Mouse (Mus musculus): ENCODE measurements around the gene Gal3st4. TPM values are rescaled to one million over a fixed set of nuclear protein-coding genes. Genes with fewer than 3 reads are reported as not detected.

The Gal3st4 gene
- total RNA-seq (2021) (under 1 TPM; 0.23 to 0.30 TPM), polyA plus RNA-seq (2012; rRNA removed) (0.29 and 0.70 TPM in 2 replicates)
- long read RNA-seq = 0 reads

DNA sequence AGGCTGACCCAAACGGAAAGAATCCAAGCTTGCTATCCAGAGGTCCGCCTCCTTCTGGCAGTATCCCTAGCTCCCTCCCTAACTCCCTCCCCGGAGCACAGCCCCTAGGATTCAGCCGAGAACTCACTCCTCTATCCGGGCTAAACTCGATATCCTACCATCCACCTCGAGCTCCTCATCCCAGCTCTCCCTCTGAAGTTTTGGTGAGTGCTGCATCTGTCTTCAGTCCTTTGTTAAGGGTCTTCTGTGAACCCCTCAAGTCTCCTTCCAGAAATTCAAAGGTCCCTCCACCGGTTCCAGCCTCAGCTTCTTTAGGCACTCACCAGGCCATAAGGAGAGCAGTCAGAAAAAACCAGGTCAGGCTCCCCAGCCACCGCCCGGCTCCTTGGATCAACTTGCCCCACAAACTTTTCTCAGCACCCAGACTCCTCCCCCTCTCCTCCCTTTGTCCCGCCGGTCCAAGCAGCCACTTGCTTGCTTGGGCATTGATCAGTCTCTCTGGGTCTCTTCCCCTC, at the start of gene Gal3st4:
Gal3st4 (minus strand) TSS at position 432 of the 515 bp plus-strand sequence.
- no peaks in the 10 kb centered on the region for H3K79me2 ChIP-seq (replicated peaks; ENCODE audit: control insufficient read depth, insufficient read depth, low read length)
- no peaks in the 10 kb centered on the region for H3K4me1 ChIP-seq (ENCODE audit: control insufficient read depth, insufficient read depth, low read length)
- intact Hi-C loops (cut with DNase I) = no loop called here
- H3K27me3 ChIP-seq (ENCODE audit: control insufficient read depth, insufficient read depth, low read length) = no peaks in the 10 kb centered on the region
- whole genome bisulfite sequencing = 8% methylated on average over 12 of the region's 12 CpGs
- no peak within 1 kb of the TSS for H3K9ac ChIP-seq (ENCODE audit: low read depth, low read length)
- no peak within 1 kb of the TSS; the same call in 1 of the 2 replicates for H3K4me3 ChIP-seq
- TF ChIP-seq EP300 (IDR thresholded peaks at IDR 0.05; ENCODE audit: insufficient read depth, low read depth, low read length) (no peak), POLR2A (IDR thresholded peaks at IDR 0.05; ENCODE audit: insufficient read depth, low read depth, low read length) (no peak), CTCF (IDR thresholded peaks at IDR 0.05) (no peak)
- peak within 1 kb of the TSS; percentile 59 for H3K27ac ChIP-seq
- DNase-seq = peak; percentile 54 to 59
- H3K36me3 ChIP-seq (ENCODE audit: control insufficient read depth, insufficient read depth, low read length) = no peaks in the 10 kb centered on the region

DNA sequence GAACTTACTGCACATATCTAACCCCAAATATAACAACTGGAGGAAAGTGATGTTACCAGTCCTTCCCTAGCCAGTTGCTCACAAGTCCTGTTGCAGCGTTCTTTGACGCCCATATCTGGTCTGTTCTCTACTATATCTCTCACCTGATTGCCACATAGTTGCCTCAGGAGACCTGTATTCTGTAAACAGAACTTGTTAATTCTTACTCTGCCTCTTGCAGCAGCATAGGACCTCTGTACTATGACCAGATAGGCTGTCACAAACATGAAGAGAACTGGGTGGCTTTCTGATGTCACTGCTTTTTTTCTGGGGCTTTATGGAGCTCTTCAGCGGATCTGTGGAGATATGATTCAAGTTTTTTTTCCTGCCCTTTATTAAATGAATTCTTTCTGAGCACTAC, 40.2 kb upstream of the Gal3st4 start:
- Histone ChIP-seq H3K27me3 (ENCODE audit: control insufficient read depth, insufficient read depth, low read length) (no peaks in the 10 kb centered on the region), H3K36me3 (ENCODE audit: control insufficient read depth, insufficient read depth, low read length) (no peaks in the 10 kb centered on the region), H3K4me3 (no peak overlapping the region), H3K79me2 (replicated peaks; ENCODE audit: control insufficient read depth, insufficient read depth, low read length) (no peaks in the 10 kb centered on the region), H3K4me1 (ENCODE audit: control insufficient read depth, insufficient read depth, low read length) (no peaks in the 10 kb centered on the region), H3K27ac (no peak overlapping the region), H3K9ac (ENCODE audit: low read depth, low read length) (no peak overlapping the region)
- TF ChIP-seq EP300 (IDR thresholded peaks at IDR 0.05; ENCODE audit: insufficient read depth, low read depth, low read length) (no peak), POLR2A (IDR thresholded peaks at IDR 0.05; ENCODE audit: insufficient read depth, low read depth, low read length) (no peak), CTCF (IDR thresholded peaks at IDR 0.05) (no peak)
- intact Hi-C loops (cut with DNase I) = no loop called here
- DNase-seq = no peak
- 83% methylated on average over 3 of the region's 3 CpGs for WGBS

DNA sequence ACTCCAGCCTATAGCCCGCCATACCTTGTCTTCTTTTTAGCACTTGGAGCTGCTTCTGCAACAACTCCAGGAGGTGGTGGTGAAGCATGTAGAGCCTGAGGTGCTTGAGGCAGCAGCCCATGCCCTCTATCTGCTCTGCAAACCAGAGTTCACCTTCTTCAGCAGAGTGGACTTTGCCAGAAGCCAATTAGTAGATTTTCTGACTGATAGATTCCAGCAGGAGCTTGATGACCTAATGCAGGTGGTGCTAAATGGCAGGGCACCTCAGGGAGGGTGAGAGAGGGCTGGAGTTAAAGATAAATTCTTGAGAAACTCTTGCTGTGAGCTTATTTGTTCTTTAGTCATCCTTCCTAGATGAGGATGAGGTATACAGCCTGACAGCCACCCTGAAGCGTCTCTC, 27.0 kb upstream of the Gal3st4 start:
- no peak overlapping the region for H3K27ac ChIP-seq
- intact Hi-C loops (cut with DNase I) = no loop called here
- no peaks in the 10 kb centered on the region for H3K27me3 ChIP-seq (ENCODE audit: control insufficient read depth, insufficient read depth, low read length)
- DNase-seq = no peak
- no peaks in the 10 kb centered on the region for H3K4me1 ChIP-seq (ENCODE audit: control insufficient read depth, insufficient read depth, low read length)
- H3K79me2 ChIP-seq (replicated peaks; ENCODE audit: control insufficient read depth, insufficient read depth, low read length) = no peaks in the 10 kb centered on the region
- no peaks in the 10 kb centered on the region for H3K36me3 ChIP-seq (ENCODE audit: control insufficient read depth, insufficient read depth, low read length)
- H3K9ac ChIP-seq (ENCODE audit: low read depth, low read length) = no peak overlapping the region
- TF ChIP-seq CTCF (IDR thresholded peaks at IDR 0.05) (no peak), EP300 (IDR thresholded peaks at IDR 0.05; ENCODE audit: insufficient read depth, low read depth, low read length) (no peak), POLR2A (IDR thresholded peaks at IDR 0.05; ENCODE audit: insufficient read depth, low read depth, low read length) (no peak)
- no peak overlapping the region for H3K4me3 ChIP-seq
- 74% methylated on average over 2 of the region's 2 CpGs for WGBS

DNA sequence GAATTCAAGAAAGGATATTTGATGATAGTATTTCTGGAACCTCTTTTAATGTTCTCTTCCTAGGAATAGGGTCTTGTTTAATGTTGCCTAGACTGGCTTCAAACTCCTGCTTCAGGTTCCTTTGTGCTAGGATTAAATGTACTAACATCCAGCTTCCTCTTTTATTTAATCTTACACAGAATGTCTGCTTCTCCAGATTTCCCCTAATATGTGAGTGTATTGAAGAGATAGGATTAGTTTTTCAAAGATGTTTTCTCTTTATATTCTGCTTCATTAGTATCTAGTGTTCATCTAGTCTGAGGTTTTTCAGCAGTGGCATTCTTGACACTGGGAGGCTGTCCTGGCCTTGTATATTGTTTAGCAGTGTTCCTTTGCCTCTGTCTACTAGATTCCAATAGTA, 21.5 kb upstream of the Gal3st4 start:
- no peak overlapping the region for H3K4me3 ChIP-seq

DNA sequence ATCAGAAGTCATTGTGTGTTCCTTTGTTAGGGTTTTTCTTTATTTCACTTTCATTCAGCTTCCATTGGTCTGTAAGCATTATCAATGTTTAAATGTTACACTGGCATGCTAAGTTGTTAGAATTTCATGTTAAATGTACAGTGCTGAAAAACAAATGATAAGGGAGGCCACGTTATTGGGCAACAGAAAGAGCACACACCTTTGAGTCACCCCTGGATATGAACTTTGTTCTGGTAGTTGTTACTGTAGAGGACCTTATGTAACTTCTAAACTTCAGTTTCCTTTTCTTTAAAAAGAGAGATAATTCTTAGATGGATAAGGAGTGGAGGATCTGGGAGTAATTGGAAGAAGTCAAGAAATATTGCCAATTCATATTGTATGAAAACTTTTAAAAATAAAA, 19.0 kb upstream of the Gal3st4 start:
- intact Hi-C loops (cut with DNase I) = no loop called here
- no peak overlapping the region for H3K27ac ChIP-seq
- H3K4me1 ChIP-seq (ENCODE audit: control insufficient read depth, insufficient read depth, low read length) = no peaks in the 10 kb centered on the region
- no peak overlapping the region for H3K9ac ChIP-seq (ENCODE audit: low read depth, low read length)
- TF ChIP-seq CTCF (IDR thresholded peaks at IDR 0.05) (no peak), POLR2A (IDR thresholded peaks at IDR 0.05; ENCODE audit: insufficient read depth, low read depth, low read length) (no peak), EP300 (IDR thresholded peaks at IDR 0.05; ENCODE audit: insufficient read depth, low read depth, low read length) (no peak)
- no peak for DNase-seq
- H3K79me2 ChIP-seq (replicated peaks; ENCODE audit: control insufficient read depth, insufficient read depth, low read length) = no peaks in the 10 kb centered on the region
- no peaks in the 10 kb centered on the region for H3K27me3 ChIP-seq (ENCODE audit: control insufficient read depth, insufficient read depth, low read length)
- H3K4me3 ChIP-seq = no peak overlapping the region
- H3K36me3 ChIP-seq (ENCODE audit: control insufficient read depth, insufficient read depth, low read length) = no peaks in the 10 kb centered on the region
- 59% methylated on average over 1 of the region's 1 CpGs for whole genome bisulfite sequencing

More for the DNA sequence above, 21.5 kb upstream of the Gal3st4 start:
- DNase-seq = no peak
- intact Hi-C loops (cut with DNase I) = no loop called here
- no peaks in the 10 kb centered on the region for H3K36me3 ChIP-seq (ENCODE audit: control insufficient read depth, insufficient read depth, low read length)
- no peaks in the 10 kb centered on the region for H3K27me3 ChIP-seq (ENCODE audit: control insufficient read depth, insufficient read depth, low read length)
- H3K79me2 ChIP-seq (replicated peaks; ENCODE audit: control insufficient read depth, insufficient read depth, low read length) = no peaks in the 10 kb centered on the region
- no peaks in the 10 kb centered on the region for H3K4me1 ChIP-seq (ENCODE audit: control insufficient read depth, insufficient read depth, low read length)
- no peak for TF ChIP-seq EP300 (IDR thresholded peaks at IDR 0.05; ENCODE audit: insufficient read depth, low read depth, low read length)
- no peak for TF ChIP-seq POLR2A (IDR thresholded peaks at IDR 0.05; ENCODE audit: insufficient read depth, low read depth, low read length)
- TF ChIP-seq CTCF (IDR thresholded peaks at IDR 0.05) = no peak
- H3K9ac ChIP-seq (ENCODE audit: low read depth, low read length) = no peak overlapping the region
- no peak overlapping the region for H3K27ac ChIP-seq

DNA sequence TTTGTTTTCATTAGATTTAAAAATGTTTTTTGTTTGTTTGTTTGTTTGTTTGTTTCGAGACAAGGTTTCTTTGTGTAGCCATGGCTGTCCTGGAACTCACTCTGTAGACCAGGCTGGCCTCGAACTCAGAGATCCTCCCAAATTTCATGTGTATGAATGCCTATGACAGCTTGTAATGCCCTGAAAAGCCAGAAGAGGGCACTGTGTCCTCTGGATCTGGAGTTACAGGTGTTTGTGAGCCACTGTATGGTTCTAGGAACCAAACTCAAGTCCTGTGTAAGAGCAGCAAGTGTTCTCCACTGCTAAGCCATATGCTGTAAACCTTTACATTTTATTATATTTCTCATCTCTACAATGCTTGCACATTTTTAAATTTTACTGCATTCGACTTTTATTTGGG, 15.2 kb upstream of the Gal3st4 start:
- Histone ChIP-seq H3K27me3 (ENCODE audit: control insufficient read depth, insufficient read depth, low read length) (no peaks in the 10 kb centered on the region), H3K9ac (ENCODE audit: low read depth, low read length) (no peak overlapping the region), H3K79me2 (replicated peaks; ENCODE audit: control insufficient read depth, insufficient read depth, low read length) (no peaks in the 10 kb centered on the region), H3K36me3 (ENCODE audit: control insufficient read depth, insufficient read depth, low read length) (no peaks in the 10 kb centered on the region), H3K4me1 (ENCODE audit: control insufficient read depth, insufficient read depth, low read length) (no peaks in the 10 kb centered on the region), H3K27ac (no peak overlapping the region), H3K4me3 (no peak overlapping the region)
- no peak for DNase-seq
- WGBS = 69% methylated on average over 3 of the region's 3 CpGs
- intact Hi-C loops (cut with DNase I) = no loop called here
- TF ChIP-seq EP300 (IDR thresholded peaks at IDR 0.05; ENCODE audit: insufficient read depth, low read depth, low read length) (no peak), CTCF (IDR thresholded peaks at IDR 0.05) (peak; percentile 44)
